Mouse (Mus musculus) olfactory bulb, adult 2 months (tissue): Measurements from ENCODE around the gene Tex29.

Experiments used
- CTCF ChIP-seq: fragments of 200-500 bp; IDR thresholded peaks from 2 replicates; pipeline ENCODE4 v1.5.1; 2012; ENCODE audit warnings: low read depth, mild to moderate bottlenecking, low read length, moderate library complexity; ENCODE audit not compliant: insufficient read depth
- POLR2A ChIP-seq: fragments of 200-500 bp; IDR thresholded peaks from 2 replicates; pipeline ENCODE4 v1.6.1; 2012; ENCODE audit warnings: mild to moderate bottlenecking, low read depth, low read length, moderate library complexity; ENCODE audit not compliant: insufficient read depth

- TF ChIP-seq CTCF (no peak), POLR2A (no peak)
Observed at GRCm38 (mm10) chr8:11844316-11844685, 4.0 kb downstream of the Tex29 start.
